Mouse (Mus musculus): ENCODE results near the gene Wdr77. TPM values are rescaled to one million over a fixed set of nuclear protein-coding genes. Genes with fewer than 3 reads are reported as not detected.

Wdr77 gene
- total RNA-seq, 2 experiments from 2014 or later: 38.9 to 47.3 TPM

Other genes starting within 250 kb of the Wdr77 start
- gene Rap1a, start 158.0 kb upstream of the Wdr77 start, total RNA-seq (2021): 100 to 1,000 TPM; 103 to 116 TPM
- under 1 TPM in 1 of 2 experiments, not detected in 1; 0.24 TPM for gene Adora3, start 88.5 kb upstream of the Wdr77 start, total RNA-seq (2021)
- gene Tmigd3, start 88.5 kb upstream of the Wdr77 start, total RNA-seq (2021): under 1 TPM in 1 of 2 experiments, not detected in 1; 0.24 TPM
- gene I830077J02Rik, start 26.7 kb upstream of the Wdr77 start, total RNA-seq (2021): under 1 TPM; 0.81 to 0.88 TPM
- 1,000 to 10,000 TPM; 1,017 to 1,034 TPM for gene Atp5f1, start 730 bp downstream of the Wdr77 start, total RNA-seq (2021)
- gene Ovgp1, start 14.3 kb downstream of the Wdr77 start, total RNA-seq (2021): under 1 TPM; 0.38 to 0.56 TPM
- gene Pifo, start 55.3 kb downstream of the Wdr77 start, total RNA-seq (2021): under 1 TPM in 1 of 2 experiments, not detected in 1; 0.31 TPM
- not detected for gene Chil5, start 73.4 kb downstream of the Wdr77 start, total RNA-seq (2021)
- gene Chia1, start 153.9 kb downstream of the Wdr77 start, total RNA-seq (2021): not detected
- gene Chil3, start 208.2 kb downstream of the Wdr77 start, total RNA-seq (2021): under 1 TPM in 1 of 2 experiments, not detected in 1; 0.51 TPM

All from heart, postnatal 14 days (tissue).